Mouse (Mus musculus) midbrain, embryonic 12.5 days (tissue): ENCODE results near the gene Acvr1b. TPM values are rescaled to one million over a fixed set of nuclear protein-coding genes. Genes with fewer than 3 reads are reported as not detected.

Experiments used
- ATAC-seq: fragments of 200-750 bp; cut with Nextera tagmentation; 2 replicates; pipeline ENCODE4 v1.8.0; 2017; ENCODE audit warnings: low read depth, moderate TSS enrichment, moderate library complexity; ENCODE audit not compliant: low FRiP score
- H3K27ac ChIP-seq: fragments of 300-500 bp; sonication (generic); replicated peaks from 2 replicates; pipeline ENCODE4 v1.5.1; 2016; ENCODE audit warnings: mild to moderate bottlenecking
- H3K27me3 ChIP-seq: fragments of 300-500 bp; sonication (generic); 2 replicates; pipeline ENCODE4 v1.6.1; 2016; ENCODE audit warnings: mild to moderate bottlenecking
- H3K36me3 ChIP-seq: fragments of 300-500 bp; sonication (generic); 2 replicates; pipeline ENCODE4 v1.6.1; 2016
- H3K4me1 ChIP-seq: fragments of 300-500 bp; sonication (generic); 2 replicates; pipeline ENCODE4 v1.6.1; 2016
- H3K4me2 ChIP-seq: fragments of 300-500 bp; sonication (generic); replicated peaks from 2 replicates; pipeline ENCODE4 v1.6.1; 2016; ENCODE audit warnings: mild to moderate bottlenecking, moderate library complexity
- H3K4me3 ChIP-seq: fragments of 300-500 bp; sonication (generic); 2 replicates; pipeline ENCODE4 v1.5.1; 2016; ENCODE audit warnings: mild to moderate bottlenecking
- H3K9ac ChIP-seq: fragments of 300-500 bp; sonication (generic); replicated peaks from 2 replicates; pipeline ENCODE4 v1.6.1; 2016; ENCODE audit warnings: mild to moderate bottlenecking, moderate library complexity
- H3K9me3 ChIP-seq: fragments of 300-500 bp; sonication (generic); 2 replicates; pipeline ENCODE4 v1.6.1; 2016; ENCODE audit warnings: mild to moderate bottlenecking
- WGBS: fragments of 180-500 bp; shearing (Covaris S2); methylation state at CpG from one replicate; pipeline ENCODE4 v1.1.7; 2016; 5-methylcytosine and 5-hydroxymethylcytosine counted together
- polyA plus RNA-seq: library from polyadenylated mRNA; unstranded; fragments of >200 nt; fragmentation: Nextera tagmentation; extraction: Ambion mirVana; gene quantifications from 2 replicates; pipeline ENCODE4 v1.2.1, GENCODE M21; 2016

Gene Acvr1b
- polyA plus RNA-seq, 1 experiment from 2014 or later, result 14.8 TPM

- peaks cover 13% of the 10 kb centered on the region for H3K27me3 ChIP-seq
- no peaks in the 10 kb centered on the region for H3K36me3 ChIP-seq
- no peak for ATAC-seq
- no peak overlapping the region for H3K9ac ChIP-seq
- no peak overlapping the region for H3K4me3 ChIP-seq
- 76% methylated on average over 11 of the region's 11 CpGs for WGBS
- H3K9me3 ChIP-seq, result no peaks in the 10 kb centered on the region
- H3K4me1 ChIP-seq, result peaks cover 10% of the 10 kb centered on the region
- no peak overlapping the region for H3K4me2 ChIP-seq
- H3K27ac ChIP-seq, result no peak overlapping the region
Observed at GRCm38 (mm10) chr15:101167553-101167952, 6.3 kb upstream of the Acvr1b start.

- Histone ChIP-seq H3K9me3 (no peaks in the 10 kb centered on the region), H3K9ac (no peak overlapping the region), H3K4me3 (no peak overlapping the region), H3K27me3 (peaks cover 15% of the 10 kb centered on the region), H3K4me2 (no peak overlapping the region), H3K36me3 (no peaks in the 10 kb centered on the region), H3K27ac (no peak overlapping the region), H3K4me1 (peaks cover 2% of the 10 kb centered on the region; the same call in 1 of the 2 replicates)
- no peak for ATAC-seq
- WGBS, result 86% methylated on average over 5 of the region's 5 CpGs
Observed at GRCm38 (mm10) chr15:101169910-101170309, 4.0 kb upstream of the Acvr1b start.

- no peaks in the 10 kb centered on the region for H3K36me3 ChIP-seq
- no peak overlapping the region for H3K9ac ChIP-seq
- no peaks in the 10 kb centered on the region for H3K9me3 ChIP-seq
- no peak overlapping the region for H3K4me2 ChIP-seq
- 79% methylated on average over 10 of the region's 10 CpGs for WGBS
- H3K4me3 ChIP-seq, result no peak overlapping the region
- H3K27me3 ChIP-seq, result peaks cover 15% of the 10 kb centered on the region
- H3K27ac ChIP-seq, result no peak overlapping the region
- ATAC-seq, result no peak
- H3K4me1 ChIP-seq, result peaks cover 7% of the 10 kb centered on the region
Observed at GRCm38 (mm10) chr15:101170413-101170980, 3.4 kb upstream of the Acvr1b start.

DNA sequence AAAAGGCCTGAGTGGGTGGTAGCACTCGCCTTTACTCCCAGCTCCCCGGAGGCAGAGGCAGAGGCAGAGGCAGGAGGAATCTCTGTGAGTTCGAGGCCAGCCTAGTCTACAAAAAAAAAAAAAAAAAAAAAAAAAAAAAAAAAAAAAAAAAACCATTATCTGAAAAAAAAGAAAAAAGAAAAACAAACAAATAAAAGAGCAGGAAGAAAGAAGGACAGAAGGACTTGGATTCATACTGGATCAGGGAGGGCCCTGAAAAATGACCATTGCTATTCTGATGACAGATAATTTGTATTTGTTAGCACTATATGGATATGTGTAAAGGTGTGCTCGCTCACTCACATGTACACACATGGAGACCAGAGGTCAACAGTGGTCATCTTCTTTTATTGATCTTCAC, 2.6 kb upstream of the Acvr1b start:
- H3K4me2 ChIP-seq, result no peak overlapping the region
- H3K4me1 ChIP-seq, result peaks cover 15% of the 10 kb centered on the region
- H3K9me3 ChIP-seq, result no peaks in the 10 kb centered on the region
- H3K27me3 ChIP-seq, result peaks cover 11% of the 10 kb centered on the region
- no peak overlapping the region for H3K27ac ChIP-seq
- 86% methylated on average over 4 of the region's 4 CpGs for WGBS
- H3K4me3 ChIP-seq, result no peak overlapping the region
- ATAC-seq, result no peak
- no peak overlapping the region for H3K9ac ChIP-seq
- H3K36me3 ChIP-seq, result no peaks in the 10 kb centered on the region

DNA sequence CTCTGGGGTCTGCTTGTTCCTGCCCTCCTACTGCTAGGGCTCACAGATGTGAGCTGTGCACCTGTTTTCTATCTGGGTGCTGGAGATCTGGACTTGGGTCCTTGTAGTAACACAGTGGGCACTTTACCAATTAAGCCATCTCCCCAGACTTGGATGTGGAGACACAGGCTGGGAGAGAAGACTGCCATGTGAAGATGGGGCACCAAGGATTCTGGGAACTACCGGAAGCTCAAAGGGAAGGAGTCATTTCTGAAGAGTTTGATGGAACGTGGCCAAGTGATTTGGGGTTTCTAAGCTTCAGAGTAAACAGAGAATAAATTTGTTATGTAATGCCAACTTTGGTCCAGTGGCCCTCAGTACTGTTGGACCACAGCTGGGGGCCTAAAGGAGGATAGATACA, 1.9 kb upstream of the Acvr1b start:
- H3K9ac ChIP-seq, result no peak overlapping the region
- peaks cover 11% of the 10 kb centered on the region for H3K27me3 ChIP-seq
- H3K9me3 ChIP-seq, result no peaks in the 10 kb centered on the region
- H3K4me2 ChIP-seq, result no peak overlapping the region
- 87% methylated on average over 2 of the region's 2 CpGs for WGBS
- H3K36me3 ChIP-seq, result no peaks in the 10 kb centered on the region
- no peak for ATAC-seq
- no peak overlapping the region for H3K27ac ChIP-seq
- H3K4me3 ChIP-seq, result no peak overlapping the region
- peaks cover 23% of the 10 kb centered on the region for H3K4me1 ChIP-seq

GRCm38 (mm10) chr15:101174294-101175130, 645 bp downstream of the Acvr1b start:
- WGBS, result 1% methylated on average over 41 of the region's 46 CpGs
- H3K9me3 ChIP-seq, result no peaks in the 10 kb centered on the region
- peaks cover 11% of the 10 kb centered on the region for H3K27me3 ChIP-seq
- no peaks in the 10 kb centered on the region for H3K36me3 ChIP-seq
- H3K9ac ChIP-seq, result peak overlapping the region; percentile 94
- peak overlapping the region; percentile 87 for H3K27ac ChIP-seq
- H3K4me2 ChIP-seq, result peak overlapping the region; percentile 69
- peak; percentile 69 for ATAC-seq
- H3K4me1 ChIP-seq, result peaks cover 46% of the 10 kb centered on the region
- peak overlapping the region; percentile 90 for H3K4me3 ChIP-seq

GRCm38 (mm10) chr15:101175131-101175460, 1.2 kb downstream of the Acvr1b start:
- 16% methylated on average over 5 of the region's 5 CpGs for WGBS
- H3K27ac ChIP-seq, result peak overlapping the region; percentile 87
- no peak for ATAC-seq
- H3K4me2 ChIP-seq, result peak overlapping the region; percentile 69
- no peaks in the 10 kb centered on the region for H3K36me3 ChIP-seq
- H3K27me3 ChIP-seq, result peaks cover 11% of the 10 kb centered on the region
- peak overlapping the region; percentile 90 for H3K4me3 ChIP-seq
- peak overlapping the region; percentile 94 for H3K9ac ChIP-seq
- H3K9me3 ChIP-seq, result no peaks in the 10 kb centered on the region
- peaks cover 50% of the 10 kb centered on the region for H3K4me1 ChIP-seq

DNA sequence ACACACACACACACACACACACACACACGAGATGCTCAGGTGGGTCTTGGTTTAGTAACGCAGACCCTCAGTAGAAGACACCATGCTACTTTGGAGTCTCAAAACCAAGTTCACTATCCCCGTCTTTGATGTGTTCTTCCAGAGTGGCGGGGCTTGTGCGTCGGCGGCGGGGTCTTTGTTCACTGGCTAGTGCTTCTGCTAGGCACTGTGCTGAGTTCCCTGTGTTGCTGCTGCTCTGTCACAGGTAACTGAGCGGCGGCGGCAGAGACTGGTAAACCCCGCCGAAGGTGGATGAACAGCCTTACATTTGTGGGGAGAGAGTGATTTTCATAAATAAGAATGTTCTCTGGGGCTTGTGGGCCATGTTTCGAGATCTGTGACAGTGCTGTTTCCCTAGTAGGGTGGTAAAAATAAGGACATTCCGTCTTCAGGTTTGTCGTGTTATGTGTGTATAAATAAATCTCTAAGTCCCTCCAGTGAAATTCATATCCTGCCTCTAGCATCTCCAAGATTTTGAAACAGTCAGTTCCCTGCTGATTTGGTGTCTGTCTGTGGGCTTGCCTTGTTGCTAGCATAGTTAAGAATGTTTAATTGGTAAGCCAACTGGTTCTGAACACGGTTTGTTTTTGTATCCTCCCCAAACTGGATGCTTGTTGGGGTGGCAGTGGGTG, 1.9 kb downstream of the Acvr1b start:
- WGBS, result 34% methylated on average over 17 of the region's 17 CpGs
- Histone ChIP-seq H3K9ac (peak overlapping the region; percentile 94), H3K27me3 (peaks cover 11% of the 10 kb centered on the region), H3K9me3 (no peaks in the 10 kb centered on the region), H3K27ac (peak overlapping the region; percentile 87), H3K36me3 (no peaks in the 10 kb centered on the region), H3K4me1 (peaks cover 56% of the 10 kb centered on the region), H3K4me3 (peak overlapping the region; percentile 90), H3K4me2 (peak overlapping the region; percentile 69)
- ATAC-seq, result no peak

GRCm38 (mm10) chr15:101176284-101176680, 2.4 kb downstream of the Acvr1b start:
- Histone ChIP-seq H3K9ac (no peak overlapping the region), H3K27me3 (peaks cover 11% of the 10 kb centered on the region), H3K36me3 (no peaks in the 10 kb centered on the region), H3K9me3 (no peaks in the 10 kb centered on the region), H3K4me1 (peaks cover 61% of the 10 kb centered on the region), H3K4me3 (peak overlapping the region; percentile 90), H3K27ac (no peak overlapping the region), H3K4me2 (peak overlapping the region; percentile 69)
- ATAC-seq, result no peak
- WGBS, result 47% methylated on average over 3 of the region's 3 CpGs

DNA sequence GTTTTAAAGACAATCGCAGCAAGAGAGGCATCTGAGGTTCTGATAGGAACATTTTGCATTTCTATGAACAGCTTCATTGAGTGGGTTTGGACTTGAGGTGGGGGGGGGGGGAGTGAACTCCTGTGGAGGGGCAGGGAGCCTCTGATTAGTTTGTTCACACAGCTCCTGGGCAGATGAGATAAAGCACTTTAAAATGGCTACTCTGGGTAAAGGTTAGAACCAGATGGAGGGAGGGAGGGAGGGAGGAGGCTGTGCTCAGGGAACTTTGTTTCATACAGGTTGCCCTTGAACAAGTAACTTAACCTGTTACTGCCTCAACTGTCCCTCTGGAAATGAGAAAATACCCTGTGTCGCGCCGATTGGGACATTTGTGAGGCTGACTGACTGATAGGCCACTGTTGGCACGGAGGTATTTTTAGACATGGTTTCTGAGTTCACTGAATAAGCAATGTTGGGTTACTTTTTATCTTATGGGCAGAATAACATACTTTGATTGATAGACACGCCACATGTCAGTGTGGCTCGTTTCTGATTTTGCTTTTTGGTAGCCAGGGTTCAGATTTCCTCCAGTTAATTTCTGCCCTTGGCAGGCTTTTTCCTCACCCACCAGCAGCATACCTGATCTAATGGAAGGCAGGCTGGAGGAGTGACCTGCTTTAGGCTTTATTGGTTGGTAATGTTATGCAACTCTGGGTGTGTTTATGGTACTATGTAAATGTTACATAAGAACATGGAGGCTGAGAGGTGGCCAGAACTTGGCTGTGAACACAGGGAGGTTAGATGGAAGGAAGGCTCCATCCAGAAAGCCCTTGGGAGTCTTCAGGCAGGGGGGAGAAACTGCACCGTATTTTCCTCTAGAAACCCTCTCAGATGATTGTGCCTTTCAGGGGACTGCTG, 3.2 kb downstream of the Acvr1b start:
- H3K27ac ChIP-seq, result no peak overlapping the region
- peaks cover 66% of the 10 kb centered on the region for H3K4me1 ChIP-seq
- peak overlapping the region; percentile 69; the same call in 1 of the 2 replicates for H3K4me2 ChIP-seq
- no peak overlapping the region for H3K9ac ChIP-seq
- ATAC-seq, result no peak
- H3K36me3 ChIP-seq, result no peaks in the 10 kb centered on the region
- no peak overlapping the region for H3K4me3 ChIP-seq
- H3K27me3 ChIP-seq, result peaks cover 7% of the 10 kb centered on the region
- H3K9me3 ChIP-seq, result no peaks in the 10 kb centered on the region
- WGBS, result 81% methylated on average over 8 of the region's 8 CpGs

- H3K9me3 ChIP-seq, result no peaks in the 10 kb centered on the region
- H3K4me1 ChIP-seq, result peaks cover 70% of the 10 kb centered on the region
- no peak overlapping the region for H3K4me2 ChIP-seq
- WGBS, result 76% methylated on average over 15 of the region's 15 CpGs
- ATAC-seq, result no peak
- H3K4me3 ChIP-seq, result no peak overlapping the region
- peaks cover 6% of the 10 kb centered on the region for H3K36me3 ChIP-seq
- no peaks in the 10 kb centered on the region for H3K27me3 ChIP-seq
- H3K27ac ChIP-seq, result no peak overlapping the region
- no peak overlapping the region for H3K9ac ChIP-seq
Observed at GRCm38 (mm10) chr15:101180363-101181105, 6.7 kb downstream of the Acvr1b start.
